Mouse (Mus musculus) cerebellum, postnatal 4 days (tissue): ENCODE measurements around the gene Baz2b.

Experiments
- DNase-seq, 2 experiments: peaks; one replicate each; pipeline ENCODE4 v3.0.0; 2022; ENCODE audit warnings: low spot score in 2 of 2, mixed read lengths in 1 of 2

The Baz2b gene

GRCm38 (mm10) chr2:60050667-60051460 is 158.8 kb downstream of the Baz2b start:
- no peak for DNase-seq

GRCm38 (mm10) chr2:60049889-60050288 is 159.8 kb downstream of the Baz2b start:
- no peak for DNase-seq

DNA sequence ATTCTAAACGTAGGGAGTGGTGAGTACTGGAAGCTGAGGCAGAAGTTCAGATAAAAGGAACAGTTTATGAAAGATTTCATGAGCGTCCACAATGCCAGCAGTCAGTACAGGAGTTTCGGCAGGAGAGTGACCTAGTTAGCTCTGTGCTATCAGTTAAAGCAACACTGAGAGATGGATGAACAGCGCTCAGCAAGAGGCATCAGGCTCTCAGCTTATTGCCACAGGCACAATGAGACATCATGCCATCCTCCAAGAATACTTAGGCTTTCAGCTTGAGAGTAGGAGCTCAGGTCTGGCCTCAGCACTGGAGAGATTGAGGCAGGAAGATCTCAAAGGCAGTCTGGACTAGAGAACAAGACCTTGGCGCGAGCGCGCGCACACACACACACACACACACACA is 160.3 kb downstream of the Baz2b start:
- no peak for DNase-seq

DNA sequence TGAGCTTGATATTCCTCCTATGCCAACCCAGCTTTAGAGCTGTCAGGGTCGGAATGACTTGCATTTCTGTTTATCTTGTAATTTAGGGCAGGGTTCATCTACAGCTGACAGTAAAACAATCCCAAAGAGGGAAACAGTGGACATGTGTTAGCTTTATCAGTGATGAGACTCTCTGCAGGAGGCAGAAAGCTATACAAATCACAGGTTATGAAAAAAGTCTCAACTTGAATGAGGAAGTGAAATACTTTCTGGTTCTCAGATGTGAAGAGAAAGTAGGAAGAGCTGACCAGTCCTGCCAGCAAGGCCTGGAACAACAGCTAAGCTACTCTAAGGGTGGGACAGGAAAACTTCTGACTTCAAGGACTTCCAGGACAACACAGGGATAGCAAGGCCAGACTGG is 163.6 kb downstream of the Baz2b start:
- DNase-seq: no peak

DNA sequence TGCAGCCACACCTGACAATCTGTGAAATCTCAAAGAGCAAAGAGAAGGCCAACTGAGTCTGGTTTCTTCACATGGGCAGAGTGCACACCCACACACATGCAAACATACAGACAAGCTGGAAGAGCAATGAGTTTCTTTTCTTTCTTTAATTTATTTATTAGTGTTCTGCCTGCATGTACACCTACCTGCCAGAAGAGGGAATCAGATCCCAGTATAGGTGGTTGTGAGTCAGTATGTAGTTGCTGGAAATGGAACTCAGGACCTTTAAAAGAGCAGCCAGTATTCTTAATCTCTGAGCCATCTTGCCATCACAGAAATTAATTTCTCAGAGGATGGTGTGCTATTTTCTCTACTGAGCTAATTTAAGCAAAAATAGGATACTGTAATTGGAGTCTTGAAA is 164.7 kb downstream of the Baz2b start:
- no peak for DNase-seq

GRCm38 (mm10) chr2:60044540-60044939 is 165.1 kb downstream of the Baz2b start:
- DNase-seq: no peak

DNA sequence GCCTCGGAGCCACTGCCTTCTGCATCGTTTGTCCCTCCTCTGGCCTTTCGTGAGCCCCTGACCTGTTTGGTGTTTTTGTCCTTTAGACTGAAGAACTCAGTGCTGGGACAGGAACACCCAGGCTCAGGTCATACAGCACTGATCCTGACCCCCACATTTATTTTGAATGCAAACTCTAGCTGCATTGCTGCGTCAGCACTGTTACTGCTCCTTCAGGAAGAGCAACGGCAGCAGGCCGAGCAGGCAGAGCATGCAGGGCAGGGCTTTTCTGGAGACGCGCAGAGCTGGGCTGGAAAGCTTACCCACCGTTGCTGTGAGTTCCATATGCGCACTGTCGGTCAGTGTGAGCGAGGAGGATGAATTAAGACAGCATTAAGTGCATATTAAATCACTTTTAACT is 166.9 kb downstream of the Baz2b start:
- DNase-seq: no peak

DNA sequence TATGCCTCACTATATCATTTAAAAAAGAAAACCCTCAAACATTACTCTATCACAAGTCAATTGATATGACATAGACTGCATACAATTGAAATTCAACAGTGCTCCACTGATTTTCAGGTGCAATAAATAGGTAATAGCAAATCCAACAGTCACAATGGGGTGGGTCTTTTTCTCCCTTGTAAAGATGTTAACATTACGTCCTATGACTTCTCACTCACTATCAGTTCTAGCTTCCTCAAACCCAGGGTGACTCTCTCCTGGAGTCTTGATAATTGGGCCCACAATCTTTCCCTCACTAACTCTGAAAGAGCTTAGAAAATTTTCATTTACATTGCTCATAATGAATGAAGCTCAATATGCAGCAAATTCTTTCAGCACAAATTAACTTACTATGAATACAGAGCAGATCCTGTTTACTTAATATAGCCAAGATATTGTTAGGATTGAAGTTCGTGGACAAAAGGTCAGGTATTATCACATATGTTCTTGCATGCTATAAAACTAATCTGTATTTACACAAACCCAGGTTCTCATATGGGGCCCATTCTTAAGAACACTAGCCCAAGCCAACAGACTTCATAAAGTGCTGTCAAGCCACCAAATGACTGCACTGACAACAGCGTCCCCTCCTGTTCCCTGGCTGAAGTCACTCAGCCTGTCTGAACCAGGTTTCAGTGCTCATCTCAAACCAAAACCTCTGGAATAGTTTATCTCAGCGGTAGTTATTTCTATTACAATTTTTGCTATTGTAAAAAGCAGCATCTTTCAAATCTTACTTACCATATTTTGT is 168.0 kb downstream of the Baz2b start:
- no peak for DNase-seq

- DNase-seq: no peak
Measured at GRCm38 (mm10) chr2:60040162-60040561, 169.5 kb downstream of the Baz2b start.

DNA sequence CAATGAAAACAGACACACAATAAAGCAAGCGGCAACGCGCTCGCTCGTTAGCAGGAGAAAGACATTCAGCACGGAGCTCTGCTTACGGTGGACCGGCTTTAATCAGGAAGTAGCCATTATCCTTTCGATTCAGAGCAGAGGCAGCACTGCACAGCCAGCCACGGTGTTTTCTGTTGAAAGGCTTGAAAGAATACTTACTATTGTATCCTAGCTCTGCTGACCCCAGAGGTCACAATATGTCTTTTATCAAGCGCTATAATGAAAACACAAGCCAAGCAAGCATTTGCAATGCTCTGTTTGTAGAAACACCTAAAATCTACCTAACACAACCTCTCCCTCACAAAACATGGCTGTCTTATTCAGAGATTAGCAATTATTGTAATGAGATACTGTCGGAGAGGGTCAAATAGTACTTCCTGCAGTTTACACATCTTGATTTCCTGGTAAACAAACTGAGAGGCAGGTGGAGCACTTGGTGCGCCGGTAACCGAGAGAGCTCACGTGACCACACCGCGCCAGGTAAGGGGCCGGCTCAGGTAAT is 172.6 kb downstream of the Baz2b start:
- peak in 1 of 2 experiments; percentile 17 for DNase-seq

DNA sequence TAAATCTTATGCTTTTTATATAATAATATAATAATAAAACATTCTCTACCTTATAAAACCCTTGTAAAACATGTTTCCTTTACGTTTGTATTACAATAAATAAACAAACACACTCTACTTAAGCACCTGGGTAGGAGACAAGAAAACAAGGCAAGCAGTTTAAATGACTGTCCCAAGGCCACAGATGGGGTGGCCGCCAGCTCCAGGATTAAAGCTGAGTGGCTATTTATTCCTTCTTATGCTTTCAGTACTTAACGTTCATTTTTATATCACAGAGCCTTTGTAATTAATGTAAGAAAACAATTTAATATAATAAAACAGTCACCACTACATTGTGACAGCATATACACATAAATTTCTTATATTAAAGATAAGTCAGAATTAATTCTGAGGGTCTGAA is 173.3 kb downstream of the Baz2b start:
- no peak for DNase-seq

- no peak for DNase-seq
Measured at GRCm38 (mm10) chr2:60030991-60031390, 178.6 kb downstream of the Baz2b start.

GRCm38 (mm10) chr2:60029020-60029419 is 180.6 kb downstream of the Baz2b start:
- no peak for DNase-seq

DNA sequence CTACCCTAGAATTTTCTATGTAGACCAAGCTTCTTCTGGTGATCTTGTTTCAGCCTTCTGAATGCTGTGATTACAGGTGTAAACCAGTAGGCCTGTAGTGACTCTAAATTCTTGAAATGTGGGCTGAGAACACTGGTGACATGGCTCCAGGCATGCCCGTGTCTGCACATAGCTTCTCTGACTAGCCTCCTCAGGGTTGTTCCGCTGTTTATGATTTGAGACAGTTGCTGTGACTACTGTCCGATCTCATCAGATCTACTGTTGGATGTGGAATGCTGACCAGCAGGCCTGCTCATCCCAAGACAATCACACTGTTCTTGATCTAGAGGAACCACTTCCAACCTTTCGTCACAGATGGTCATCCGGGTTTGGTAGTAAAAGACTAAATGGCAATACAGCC is 182.5 kb downstream of the Baz2b start:
- no peak for DNase-seq

DNA sequence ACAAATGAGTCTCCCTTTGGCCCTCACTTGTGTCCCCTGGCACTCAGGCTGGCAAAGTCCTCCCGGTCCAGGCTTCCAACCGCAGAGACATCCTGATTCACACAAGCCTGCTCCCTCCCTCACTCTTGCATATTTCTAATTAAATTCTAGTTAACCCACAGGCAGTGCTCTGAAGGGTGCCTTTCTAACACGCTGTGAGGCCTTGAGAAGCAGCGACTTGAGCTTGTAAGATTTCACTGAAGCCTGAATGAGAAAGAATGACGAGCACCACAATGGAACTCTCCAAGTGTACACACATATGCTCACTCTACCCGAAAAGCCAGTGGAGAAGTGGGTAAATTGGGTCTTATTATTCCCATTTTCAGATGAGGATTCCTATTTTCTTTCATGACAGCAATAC is 183.1 kb downstream of the Baz2b start:
- no peak for DNase-seq

GRCm38 (mm10) chr2:60023777-60024176 is 185.9 kb downstream of the Baz2b start:
- no peak for DNase-seq

DNA sequence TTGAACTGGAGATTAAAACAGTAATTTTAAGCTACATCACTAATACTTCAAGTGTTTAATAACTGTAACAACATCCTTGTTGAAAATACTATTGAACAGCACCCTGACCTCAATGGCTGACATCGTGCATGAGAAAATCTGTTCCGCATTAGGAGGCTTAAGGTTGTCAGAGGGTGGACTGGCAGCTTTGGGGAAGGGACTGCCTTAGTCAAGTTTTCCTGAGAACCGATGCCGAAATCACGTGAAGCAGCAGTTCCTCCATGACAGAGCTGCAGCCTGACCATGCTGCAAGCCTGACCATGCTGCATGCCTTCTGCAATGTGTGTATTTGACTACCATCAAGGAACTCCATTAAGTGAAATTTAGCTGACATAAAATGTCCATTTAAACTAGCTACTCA is 188.1 kb downstream of the Baz2b start:
- DNase-seq: no peak

DNA sequence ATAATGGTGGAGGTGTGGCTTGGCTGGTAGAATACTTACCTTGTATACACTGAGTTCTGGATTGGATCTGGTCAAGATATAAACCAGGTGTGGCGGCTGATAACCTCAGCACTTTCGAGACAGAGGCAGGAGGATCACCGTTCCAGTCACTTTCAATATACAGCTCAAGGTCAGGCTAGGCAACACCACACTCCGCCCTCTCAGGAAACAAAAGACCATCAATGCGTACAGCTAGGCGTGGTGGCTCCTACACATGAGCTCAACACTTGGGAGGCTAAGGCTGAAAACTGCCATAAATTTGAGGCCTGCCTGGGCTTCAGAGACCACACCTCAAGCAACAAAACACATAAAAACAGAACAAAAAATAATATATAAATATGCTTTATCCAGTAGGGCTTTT is 188.5 kb downstream of the Baz2b start:
- DNase-seq: no peak

DNA sequence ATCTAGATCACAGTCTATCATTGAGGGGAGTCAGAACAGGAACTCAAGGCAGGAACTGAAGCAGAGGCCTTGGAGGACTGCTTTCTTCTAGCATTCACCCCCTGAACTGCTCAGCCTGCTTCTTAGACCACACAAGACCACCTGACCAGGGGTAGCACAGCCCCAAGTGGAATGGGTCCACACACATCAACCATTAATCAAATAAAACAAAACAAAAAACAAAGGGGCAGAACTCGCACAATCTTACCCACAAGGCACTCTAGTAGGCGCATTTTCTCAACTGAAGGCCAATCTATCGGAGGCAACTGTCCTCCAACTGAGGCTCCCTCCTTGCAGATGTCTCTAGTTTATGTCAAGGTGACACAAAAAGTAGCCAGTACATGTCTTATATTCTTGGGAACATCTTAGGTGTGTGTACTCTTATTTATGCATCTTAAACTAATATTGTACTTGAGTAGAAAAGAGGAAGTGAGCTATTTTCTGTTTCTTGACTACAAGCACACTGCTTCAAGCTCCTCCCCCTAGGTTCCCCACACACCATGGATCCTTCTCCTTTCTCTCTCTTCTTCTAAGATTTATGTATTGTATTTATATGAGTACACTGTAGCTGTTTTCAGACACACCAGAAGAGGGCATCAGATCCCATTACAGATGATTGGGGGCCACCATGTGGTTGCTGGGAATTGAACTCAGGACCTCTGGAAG is 189.9 kb downstream of the Baz2b start:
- no peak for DNase-seq

DNA sequence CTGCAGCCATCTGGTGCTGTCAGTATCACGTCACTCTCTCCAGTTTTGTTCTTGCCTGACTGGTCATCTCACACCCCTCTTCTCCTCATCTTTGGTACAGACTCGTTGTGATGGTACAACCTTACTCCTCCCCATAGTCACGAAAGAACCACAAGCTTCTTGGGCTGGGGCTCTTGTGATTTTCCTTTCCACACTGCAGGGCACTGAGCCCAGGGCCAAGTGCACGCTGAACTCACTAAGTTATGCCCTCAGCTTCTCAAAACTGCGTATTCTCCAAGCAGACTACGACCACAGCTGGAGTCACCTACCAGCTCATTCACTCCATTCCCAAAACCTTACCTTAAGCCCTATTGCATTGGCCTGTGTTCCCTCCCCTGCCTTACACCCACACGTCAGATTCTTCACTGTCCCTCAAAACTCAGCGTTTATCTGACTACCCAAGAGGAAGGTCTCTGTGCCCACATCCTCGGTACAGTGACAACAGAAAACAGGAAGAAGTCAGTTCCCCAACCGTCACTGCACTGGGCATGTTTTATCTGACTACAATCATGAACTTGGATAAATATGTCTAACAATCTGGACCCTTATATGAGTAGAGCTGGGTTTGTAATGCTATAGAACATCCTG is 190.7 kb downstream of the Baz2b start:
- DNase-seq: no peak

GRCm38 (mm10) chr2:60011526-60011925 is 198.1 kb downstream of the Baz2b start:
- DNase-seq: no peak

DNA sequence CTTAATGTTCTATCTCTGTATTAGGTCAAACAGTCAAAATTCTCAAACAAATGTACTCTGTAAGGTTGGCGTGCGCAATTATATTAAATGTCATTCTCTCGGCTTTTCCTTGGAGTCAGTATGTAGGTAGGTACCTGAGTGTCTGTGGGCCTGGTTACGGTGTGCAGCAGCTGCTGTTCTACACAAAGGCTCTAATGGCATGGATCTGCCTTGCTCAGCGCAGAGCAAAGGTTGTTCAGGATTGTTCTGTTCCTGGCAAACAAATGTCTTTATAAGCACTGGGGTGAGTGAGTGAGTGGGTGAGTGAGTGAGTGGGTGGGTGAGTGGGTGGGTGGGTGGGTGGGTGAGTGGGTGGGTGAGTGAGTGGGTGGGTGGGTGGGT is 206.0 kb downstream of the Baz2b start:
- no peak for DNase-seq
